Mouse (Mus musculus): ENCODE measurements around the gene Cnnm2. TPM values are rescaled to one million over a fixed set of nuclear protein-coding genes. Genes with fewer than 3 reads are reported as not detected.

Cnnm2 gene
- polyA plus RNA-seq, 1 experiment from 2014 or later = 8.1 TPM

DNA sequence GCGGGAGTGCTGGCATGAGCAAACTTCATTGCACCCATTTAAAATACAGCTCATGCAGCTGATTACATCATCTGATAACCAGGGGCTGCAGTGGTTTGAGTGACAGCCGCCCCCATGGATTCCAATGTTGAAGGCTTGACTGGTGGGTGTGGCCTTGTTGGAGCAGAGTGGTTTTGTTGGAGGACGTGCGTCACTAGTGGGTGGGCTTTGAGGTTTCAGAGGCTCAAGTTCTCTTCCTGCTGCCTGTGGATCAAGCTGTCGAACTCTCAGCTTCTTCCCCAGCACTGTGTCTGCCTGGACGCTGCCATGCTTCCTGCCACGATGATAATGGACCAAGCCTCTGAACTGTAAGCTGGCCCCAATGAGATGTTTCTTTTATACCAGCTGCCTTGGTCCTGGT lies 57.9 kb downstream of the Cnnm2 start:
- Histone ChIP-seq H3K4me2 (ENCODE audit: low read length) (no peak overlapping the region), H3K9ac (replicated peaks; ENCODE audit: low read length) (no peak overlapping the region), H3K27ac (replicated peaks; ENCODE audit: low read depth, low read length) (no peak overlapping the region), H3K36me3 (ENCODE audit: control insufficient read depth, insufficient read depth, low read length) (no peaks in the 10 kb centered on the region), H3K27me3 (ENCODE audit: control insufficient read depth, insufficient read depth, low read length) (no peaks in the 10 kb centered on the region), H3K9me3 (ENCODE audit: control insufficient read depth, low read length) (no peaks in the 10 kb centered on the region), H3K4me1 (ENCODE audit: control insufficient read depth, insufficient read depth, low read length) (no peaks in the 10 kb centered on the region), H3K4me3 (replicated peaks; ENCODE audit: low read depth, low read length) (no peak overlapping the region)
- 65% methylated on average over 7 of the region's 7 CpGs for WGBS
- ATAC-seq (ENCODE audit: low FRiP score, low TSS enrichment) (no peak), DNase-seq (no peak)

DNA sequence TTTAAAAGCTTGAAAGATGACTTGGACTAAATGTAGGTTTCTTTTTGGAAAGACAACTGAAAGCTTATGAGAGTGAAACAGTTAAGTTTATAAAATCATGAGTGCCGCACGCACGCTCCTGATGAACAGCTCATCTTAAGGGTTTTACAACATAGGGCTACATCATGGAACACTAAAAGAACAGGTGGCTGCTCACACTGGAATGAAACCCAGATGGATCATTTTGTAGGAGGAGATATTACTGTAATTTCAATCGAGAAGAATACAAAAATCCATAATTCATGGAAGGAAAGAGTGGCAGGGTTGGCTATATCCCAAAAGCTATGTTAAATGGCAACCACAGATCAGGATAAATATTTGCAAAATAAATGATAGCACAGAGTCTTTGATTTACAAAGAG lies 61.1 kb downstream of the Cnnm2 start:
- 91% methylated on average over 4 of the region's 4 CpGs for WGBS
- no peaks in the 10 kb centered on the region for H3K36me3 ChIP-seq (ENCODE audit: control insufficient read depth, insufficient read depth, low read length)
- no peaks in the 10 kb centered on the region for H3K9me3 ChIP-seq (ENCODE audit: control insufficient read depth, low read length)
- H3K4me2 ChIP-seq (ENCODE audit: low read length) = no peak overlapping the region
- H3K27me3 ChIP-seq (ENCODE audit: control insufficient read depth, insufficient read depth, low read length) = no peaks in the 10 kb centered on the region
- H3K4me1 ChIP-seq (ENCODE audit: control insufficient read depth, insufficient read depth, low read length) = no peaks in the 10 kb centered on the region
- no peak overlapping the region for H3K4me3 ChIP-seq (replicated peaks; ENCODE audit: low read depth, low read length)
- no peak overlapping the region for H3K27ac ChIP-seq (replicated peaks; ENCODE audit: low read depth, low read length)
- H3K9ac ChIP-seq (replicated peaks; ENCODE audit: low read length) = no peak overlapping the region
- no peak for ATAC-seq (ENCODE audit: low FRiP score, low TSS enrichment)
- no peak for DNase-seq

DNA sequence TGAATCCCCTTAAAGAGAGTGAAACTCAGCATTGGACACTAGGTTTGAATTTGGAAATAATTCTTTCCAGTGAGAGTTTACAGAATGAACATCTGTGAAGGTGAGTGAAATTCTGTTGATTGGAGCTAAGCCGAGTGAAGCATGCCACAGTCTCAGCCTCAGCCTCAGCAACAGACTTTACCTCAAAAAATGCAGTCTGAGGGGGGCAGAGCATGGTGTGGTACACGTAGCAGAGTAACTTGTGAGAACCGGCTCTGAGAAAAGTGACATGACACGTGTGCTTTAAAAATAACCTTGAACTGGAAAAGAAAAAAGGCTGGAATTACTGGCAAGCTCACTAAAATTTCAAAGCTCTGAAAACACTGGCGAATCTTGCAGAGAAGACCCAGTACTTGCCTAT lies 62.4 kb downstream of the Cnnm2 start:
- Histone ChIP-seq H3K4me1 (ENCODE audit: control insufficient read depth, insufficient read depth, low read length) (no peaks in the 10 kb centered on the region), H3K27ac (replicated peaks; ENCODE audit: low read depth, low read length) (no peak overlapping the region), H3K36me3 (ENCODE audit: control insufficient read depth, insufficient read depth, low read length) (no peaks in the 10 kb centered on the region), H3K9me3 (ENCODE audit: control insufficient read depth, low read length) (no peaks in the 10 kb centered on the region), H3K9ac (replicated peaks; ENCODE audit: low read length) (no peak overlapping the region), H3K4me2 (ENCODE audit: low read length) (no peak overlapping the region), H3K27me3 (ENCODE audit: control insufficient read depth, insufficient read depth, low read length) (no peaks in the 10 kb centered on the region), H3K4me3 (replicated peaks; ENCODE audit: low read depth, low read length) (no peak overlapping the region)
- no peak for DNase-seq
- 85% methylated on average over 5 of the region's 5 CpGs for WGBS
- ATAC-seq (ENCODE audit: low FRiP score, low TSS enrichment) = no peak

DNA sequence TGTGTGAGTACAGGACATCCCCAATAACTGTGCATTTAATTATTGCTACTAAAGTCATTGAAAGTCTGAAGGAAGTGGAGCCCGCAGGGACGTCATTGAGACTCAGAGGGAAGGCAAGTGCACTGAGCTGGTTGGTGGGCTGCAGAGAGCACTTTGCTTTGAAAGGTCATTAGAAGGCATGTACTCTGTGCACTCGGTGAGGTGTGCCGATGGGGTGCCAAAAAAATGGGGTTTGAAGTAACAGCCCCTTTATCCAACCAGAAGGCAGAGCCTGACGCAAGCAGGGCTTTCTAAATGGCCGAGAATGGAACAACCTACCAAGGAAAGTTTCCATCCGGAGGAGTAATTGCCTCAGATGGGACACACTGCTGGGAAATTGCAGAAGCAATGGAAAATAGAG lies 63.5 kb downstream of the Cnnm2 start:
- DNase-seq (no peak), ATAC-seq (ENCODE audit: low FRiP score, low TSS enrichment) (no peak)
- Histone ChIP-seq H3K9ac (replicated peaks; ENCODE audit: low read length) (no peak overlapping the region), H3K4me1 (ENCODE audit: control insufficient read depth, insufficient read depth, low read length) (no peaks in the 10 kb centered on the region), H3K4me3 (replicated peaks; ENCODE audit: low read depth, low read length) (no peak overlapping the region), H3K9me3 (ENCODE audit: control insufficient read depth, low read length) (no peaks in the 10 kb centered on the region), H3K27me3 (ENCODE audit: control insufficient read depth, insufficient read depth, low read length) (no peaks in the 10 kb centered on the region), H3K27ac (replicated peaks; ENCODE audit: low read depth, low read length) (no peak overlapping the region), H3K36me3 (ENCODE audit: control insufficient read depth, insufficient read depth, low read length) (no peaks in the 10 kb centered on the region), H3K4me2 (ENCODE audit: low read length) (no peak overlapping the region)
- 87% methylated on average over 7 of the region's 7 CpGs for WGBS

DNA sequence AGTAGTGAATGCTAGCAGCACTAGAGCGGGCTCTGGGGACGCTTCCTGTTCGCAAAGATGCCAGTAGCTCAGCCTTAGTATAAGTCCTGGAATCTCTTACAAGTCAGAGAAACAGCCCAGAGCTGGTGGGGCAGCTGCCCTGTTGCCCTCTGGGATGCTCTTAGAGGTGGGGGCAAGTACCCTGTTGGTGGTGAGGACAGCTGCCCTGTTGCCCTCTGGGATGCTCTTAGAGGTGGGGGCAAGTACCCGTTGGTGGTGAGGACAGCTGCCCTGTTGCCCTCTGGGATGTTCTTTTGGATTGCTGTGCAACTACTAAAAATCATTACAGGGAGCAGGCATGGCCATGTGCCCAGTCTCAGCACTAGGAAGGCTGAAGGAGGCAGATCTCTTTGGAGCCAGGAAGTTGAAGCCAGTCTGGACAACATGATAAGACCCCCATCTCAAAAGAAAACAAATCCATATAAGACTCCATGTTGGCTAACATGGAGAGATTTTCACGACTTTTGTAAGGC lies 66.3 kb downstream of the Cnnm2 start:
- Histone ChIP-seq H3K9me3 (ENCODE audit: control insufficient read depth, low read length) (no peaks in the 10 kb centered on the region), H3K27ac (replicated peaks; ENCODE audit: low read depth, low read length) (no peak overlapping the region), H3K9ac (replicated peaks; ENCODE audit: low read length) (no peak overlapping the region), H3K4me2 (ENCODE audit: low read length) (no peak overlapping the region), H3K4me1 (ENCODE audit: control insufficient read depth, insufficient read depth, low read length) (no peaks in the 10 kb centered on the region), H3K27me3 (ENCODE audit: control insufficient read depth, insufficient read depth, low read length) (no peaks in the 10 kb centered on the region), H3K4me3 (replicated peaks; ENCODE audit: low read depth, low read length) (no peak overlapping the region), H3K36me3 (ENCODE audit: control insufficient read depth, insufficient read depth, low read length) (no peaks in the 10 kb centered on the region)
- 88% methylated on average over 5 of the region's 5 CpGs for WGBS
- DNase-seq (no peak), ATAC-seq (ENCODE audit: low FRiP score, low TSS enrichment) (no peak)

DNA sequence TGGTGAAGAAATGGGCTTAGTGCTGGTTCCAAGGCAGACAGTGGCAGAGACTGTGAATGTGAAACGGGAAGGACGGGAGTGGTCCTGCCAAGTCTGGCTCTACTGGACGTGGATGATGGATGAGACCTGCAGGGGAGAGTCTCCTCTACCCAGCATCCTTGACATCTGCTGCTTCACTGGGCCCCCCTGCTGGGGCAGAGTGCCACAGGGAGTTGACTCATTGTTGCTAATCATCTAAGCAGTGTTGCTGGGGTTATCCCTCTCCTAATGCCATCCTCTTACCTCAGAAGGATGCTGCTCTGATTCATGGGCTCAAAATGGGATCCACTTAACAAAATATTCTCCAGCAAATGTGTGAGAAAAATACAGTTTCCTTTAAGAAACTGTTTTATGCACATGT lies 67.6 kb downstream of the Cnnm2 start:
- 63% methylated on average over 3 of the region's 3 CpGs for WGBS
- H3K27me3 ChIP-seq (ENCODE audit: control insufficient read depth, insufficient read depth, low read length) = no peaks in the 10 kb centered on the region

DNA sequence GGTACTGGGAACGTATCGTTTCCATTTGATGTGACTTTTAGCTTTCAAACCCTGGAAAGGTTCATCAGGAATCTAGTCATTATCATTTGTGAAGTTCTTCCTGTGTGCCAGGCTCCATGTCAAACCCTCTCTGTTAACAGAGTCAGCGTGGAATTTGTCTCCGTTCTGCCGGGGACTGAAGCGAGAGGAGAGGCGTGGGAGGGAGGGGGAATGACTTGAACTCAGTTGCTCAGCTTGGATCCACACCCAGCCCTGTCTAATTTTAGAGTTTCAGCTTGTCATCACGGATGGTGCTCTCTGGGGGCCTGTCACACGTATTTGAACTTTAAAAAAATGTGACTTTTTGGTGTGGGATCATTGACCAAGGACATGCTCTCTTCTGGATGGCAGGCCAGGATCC lies 70.0 kb downstream of the Cnnm2 start:
- H3K4me1 ChIP-seq (ENCODE audit: control insufficient read depth, insufficient read depth, low read length) = no peaks in the 10 kb centered on the region
- 80% methylated on average over 9 of the region's 9 CpGs for WGBS

More for the DNA sequence above, 67.6 kb downstream of the Cnnm2 start:
- no peaks in the 10 kb centered on the region for H3K9me3 ChIP-seq (ENCODE audit: control insufficient read depth, low read length)
- H3K27ac ChIP-seq (replicated peaks; ENCODE audit: low read depth, low read length) = no peak overlapping the region
- H3K36me3 ChIP-seq (ENCODE audit: control insufficient read depth, insufficient read depth, low read length) = no peaks in the 10 kb centered on the region
- H3K4me1 ChIP-seq (ENCODE audit: control insufficient read depth, insufficient read depth, low read length) = no peaks in the 10 kb centered on the region
- no peak overlapping the region for H3K4me3 ChIP-seq (replicated peaks; ENCODE audit: low read depth, low read length)
- ATAC-seq (ENCODE audit: low FRiP score, low TSS enrichment) = no peak
- DNase-seq = no peak
- no peak overlapping the region for H3K9ac ChIP-seq (replicated peaks; ENCODE audit: low read length)
- H3K4me2 ChIP-seq (ENCODE audit: low read length) = no peak overlapping the region

DNA sequence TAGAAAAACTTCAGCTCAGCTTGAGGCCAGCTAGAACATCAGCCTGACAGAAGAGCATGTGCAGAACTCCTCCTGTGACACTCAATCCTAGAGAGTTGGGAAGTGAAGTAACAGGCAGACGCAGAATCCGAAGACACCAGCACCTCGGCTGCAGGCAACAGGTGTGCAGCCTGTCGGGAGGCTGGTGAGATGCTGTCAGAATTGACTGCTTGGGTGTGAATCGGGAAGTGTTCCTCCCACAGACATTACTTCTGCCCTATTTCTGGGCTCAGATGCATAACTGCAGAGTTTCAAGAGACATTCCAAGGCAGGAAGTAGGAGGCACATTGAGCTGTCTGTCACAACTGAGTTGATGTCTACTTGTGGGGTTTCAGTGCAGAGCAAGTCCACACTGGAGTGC lies 72.9 kb downstream of the Cnnm2 start:
- ATAC-seq (ENCODE audit: low FRiP score, low TSS enrichment) (no peak), DNase-seq (no peak)
- Histone ChIP-seq H3K27me3 (ENCODE audit: control insufficient read depth, insufficient read depth, low read length) (no peaks in the 10 kb centered on the region), H3K4me1 (ENCODE audit: control insufficient read depth, insufficient read depth, low read length) (no peaks in the 10 kb centered on the region), H3K4me3 (replicated peaks; ENCODE audit: low read depth, low read length) (no peak overlapping the region), H3K36me3 (ENCODE audit: control insufficient read depth, insufficient read depth, low read length) (no peaks in the 10 kb centered on the region), H3K27ac (replicated peaks; ENCODE audit: low read depth, low read length) (no peak overlapping the region), H3K4me2 (ENCODE audit: low read length) (no peak overlapping the region), H3K9me3 (ENCODE audit: control insufficient read depth, low read length) (no peaks in the 10 kb centered on the region), H3K9ac (replicated peaks; ENCODE audit: low read length) (no peak overlapping the region)
- 92% methylated on average over 5 of the region's 5 CpGs for WGBS

More for the DNA sequence above, 70.0 kb downstream of the Cnnm2 start:
- DNase-seq (no peak), ATAC-seq (ENCODE audit: low FRiP score, low TSS enrichment) (no peak)
- Histone ChIP-seq H3K4me3 (replicated peaks; ENCODE audit: low read depth, low read length) (no peak overlapping the region), H3K4me2 (ENCODE audit: low read length) (no peak overlapping the region), H3K27me3 (ENCODE audit: control insufficient read depth, insufficient read depth, low read length) (no peaks in the 10 kb centered on the region), H3K27ac (replicated peaks; ENCODE audit: low read depth, low read length) (no peak overlapping the region), H3K9ac (replicated peaks; ENCODE audit: low read length) (no peak overlapping the region), H3K9me3 (ENCODE audit: control insufficient read depth, low read length) (no peaks in the 10 kb centered on the region), H3K36me3 (ENCODE audit: control insufficient read depth, insufficient read depth, low read length) (no peaks in the 10 kb centered on the region)

DNA sequence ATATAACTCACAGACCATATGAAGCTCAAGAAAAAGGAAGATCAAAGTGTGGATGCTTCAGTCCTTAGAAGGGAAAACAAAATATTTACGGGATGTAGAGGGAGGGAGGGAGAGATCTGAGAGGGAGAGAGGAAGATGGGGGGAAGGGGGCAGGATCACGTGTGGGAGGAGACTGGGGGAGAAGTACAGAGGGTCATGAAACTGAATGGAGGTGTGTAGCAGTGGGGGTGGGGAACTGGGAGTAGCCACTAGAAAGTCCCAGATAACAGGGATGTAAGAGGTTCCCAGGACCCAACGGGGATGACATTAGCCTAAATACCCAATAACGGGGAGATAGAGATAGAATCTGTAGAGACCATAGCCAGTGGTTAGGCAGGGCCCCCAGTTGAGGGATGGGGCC lies 73.9 kb downstream of the Cnnm2 start:
- no peaks in the 10 kb centered on the region for H3K36me3 ChIP-seq (ENCODE audit: control insufficient read depth, insufficient read depth, low read length)

More for the DNA sequence above, 73.9 kb downstream of the Cnnm2 start:
- ATAC-seq (ENCODE audit: low FRiP score, low TSS enrichment) (no peak), DNase-seq (no peak)
- Histone ChIP-seq H3K9me3 (ENCODE audit: control insufficient read depth, low read length) (no peaks in the 10 kb centered on the region), H3K4me3 (replicated peaks; ENCODE audit: low read depth, low read length) (no peak overlapping the region), H3K4me1 (ENCODE audit: control insufficient read depth, insufficient read depth, low read length) (no peaks in the 10 kb centered on the region), H3K9ac (replicated peaks; ENCODE audit: low read length) (no peak overlapping the region), H3K27ac (replicated peaks; ENCODE audit: low read depth, low read length) (no peak overlapping the region), H3K27me3 (ENCODE audit: control insufficient read depth, insufficient read depth, low read length) (no peaks in the 10 kb centered on the region), H3K4me2 (ENCODE audit: low read length) (no peak overlapping the region)
- 74% methylated on average over 4 of the region's 4 CpGs for WGBS
